Mouse (Mus musculus) E14TG2a.4 (cell line): Measurements from ENCODE around the gene Ttc16.

Experiments
- CTCF ChIP-seq: conservative IDR thresholded peaks from 2 replicates; pipeline ENCODE4 v1.5.1; 2014; ENCODE audit warnings: low read length
- NANOG ChIP-seq: IDR thresholded peaks from 2 replicates; pipeline ENCODE4 v1.6.1; 2014; ENCODE audit warnings: borderline replicate concordance, low read length, mixed read lengths
- POU5F1 ChIP-seq: IDR thresholded peaks from 2 replicates; pipeline ENCODE4 v1.6.1; 2014; ENCODE audit warnings: low read length, borderline replicate concordance

DNA sequence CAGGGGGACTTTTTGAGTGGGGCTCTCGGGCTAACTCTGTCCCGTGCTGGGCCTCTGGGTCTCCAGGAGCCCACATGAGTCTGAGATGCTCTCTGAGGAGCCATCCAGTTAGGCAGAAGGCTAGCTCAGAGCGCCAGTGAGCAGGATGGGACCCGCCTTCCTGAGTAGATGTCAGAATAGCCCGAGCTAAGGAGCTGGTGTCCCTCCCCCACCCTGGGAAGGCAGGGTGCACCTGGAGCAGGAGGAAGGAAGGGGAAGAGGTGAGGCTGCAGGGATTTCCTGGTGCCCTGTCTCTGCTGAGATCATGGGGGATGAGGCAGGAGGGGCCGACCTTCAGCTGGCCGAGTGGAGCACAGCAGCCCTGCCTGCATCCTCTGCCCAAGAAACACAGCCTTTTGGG is 47.0 kb downstream of the Ttc16 start:
- no peak for TF ChIP-seq CTCF
- no peak for TF ChIP-seq POU5F1
- no peak for TF ChIP-seq NANOG
